Mouse (Mus musculus) CD4-positive, CD25-positive, alpha-beta regulatory T cell, adult 4 months (primary cell): ENCODE measurements around the gene Cdh13. TPM values are rescaled to one million over a fixed set of nuclear protein-coding genes. Genes with fewer than 3 reads are reported as not detected.
A peak's percentile ranks its signal among the peaks of the same experiment; 100 is the strongest.
"Not testable (repeated sequence)": the region's sequence is repeated elsewhere in the genome, so short reads cannot be mapped to it uniquely, and the experiment has no call there.

Source experiments
- ATAC-seq: one replicate; pipeline ENCODE4 v1.8.0; 2017
- polyA plus RNA-seq, 2 experiments: library from polyadenylated mRNA; unstranded; fragments of 100-300 nt; shearing (Covaris generic); gene quantifications; one replicate each; pipeline ENCODE4 v1.2.1; 2017

The Cdh13 gene
- polyA plus RNA-seq, 2 experiments from 2014 or later: 0.25 to 0.31 TPM

DNA sequence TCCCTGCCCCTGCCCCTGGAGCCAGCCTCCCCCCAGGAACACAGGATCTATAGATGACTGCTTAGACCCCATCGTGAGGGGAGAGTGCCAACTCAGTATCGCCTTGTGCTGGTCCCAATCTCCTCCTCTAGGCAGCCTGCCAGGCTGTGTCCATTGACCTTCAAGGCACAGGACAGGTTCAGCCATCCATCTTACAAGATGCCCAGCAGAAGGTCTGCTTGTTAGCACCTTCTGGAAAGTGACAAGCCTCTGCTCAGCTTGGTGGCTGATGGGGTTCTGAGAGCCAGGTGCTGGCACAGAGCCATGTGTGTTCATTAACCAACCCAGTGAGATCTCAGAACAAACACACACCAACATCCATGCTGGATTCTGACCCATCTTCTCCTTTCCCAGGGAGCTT is 998.2 kb downstream of the Cdh13 start:
- ATAC-seq: no peak

DNA sequence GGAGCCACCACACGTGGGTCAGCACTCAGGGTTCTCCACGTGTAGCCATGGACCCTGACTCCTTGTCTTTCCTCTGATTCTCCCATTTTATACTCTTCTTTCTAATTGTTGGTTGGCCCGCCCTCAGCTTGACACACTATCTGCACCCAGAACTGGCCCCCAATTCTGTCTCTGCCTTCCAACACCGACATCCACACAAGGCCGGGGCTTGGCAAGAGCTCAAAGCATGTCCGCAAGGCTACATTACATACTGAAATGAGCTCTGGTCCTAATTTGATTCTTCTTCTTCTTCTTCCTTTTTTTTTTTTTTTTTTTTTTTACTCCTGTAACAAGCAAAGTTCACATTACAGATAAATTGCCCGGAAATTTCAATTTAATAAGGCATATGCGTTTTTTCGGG is 1001.0 kb downstream of the Cdh13 start:
- ATAC-seq: no peak

DNA sequence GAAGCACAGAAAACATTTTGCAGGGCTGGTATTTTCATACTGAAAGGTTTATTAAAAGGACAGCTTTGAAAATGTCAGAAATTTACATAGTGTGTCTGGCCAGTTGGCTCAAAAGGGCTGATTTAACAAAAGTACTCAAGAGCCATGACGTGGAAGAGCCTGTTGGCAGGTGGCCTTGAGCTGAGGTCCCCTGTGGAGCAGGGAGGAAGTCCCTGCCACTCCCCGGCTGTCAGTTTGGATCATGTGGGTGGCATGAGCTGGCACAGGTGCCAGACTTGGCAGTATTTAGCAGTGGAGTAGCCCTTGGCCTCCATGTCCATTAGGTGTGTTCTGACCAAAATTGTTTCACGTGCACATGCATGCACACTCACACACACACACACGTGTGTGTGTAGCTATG is 1001.4 kb downstream of the Cdh13 start:
- ATAC-seq: no peak

DNA sequence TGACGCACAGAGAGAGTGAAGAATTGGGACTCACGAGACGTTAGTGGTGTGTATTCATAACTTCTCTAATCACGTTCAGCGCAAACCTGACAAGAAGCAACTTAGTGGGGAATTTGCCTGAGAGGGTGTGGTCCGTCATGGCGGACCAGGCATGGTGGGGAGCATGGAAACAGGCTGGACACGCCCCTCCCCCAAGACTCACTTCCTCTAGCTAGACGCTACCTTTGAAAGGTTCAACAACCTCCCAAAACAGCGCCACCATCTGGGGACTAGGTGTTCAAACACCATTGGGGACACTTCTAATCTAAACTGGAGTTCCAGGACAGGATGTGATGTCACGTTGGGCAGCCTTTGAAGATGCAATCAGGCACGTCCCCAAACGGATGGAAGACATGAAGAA is 1011.9 kb downstream of the Cdh13 start:
- no peak for ATAC-seq

DNA sequence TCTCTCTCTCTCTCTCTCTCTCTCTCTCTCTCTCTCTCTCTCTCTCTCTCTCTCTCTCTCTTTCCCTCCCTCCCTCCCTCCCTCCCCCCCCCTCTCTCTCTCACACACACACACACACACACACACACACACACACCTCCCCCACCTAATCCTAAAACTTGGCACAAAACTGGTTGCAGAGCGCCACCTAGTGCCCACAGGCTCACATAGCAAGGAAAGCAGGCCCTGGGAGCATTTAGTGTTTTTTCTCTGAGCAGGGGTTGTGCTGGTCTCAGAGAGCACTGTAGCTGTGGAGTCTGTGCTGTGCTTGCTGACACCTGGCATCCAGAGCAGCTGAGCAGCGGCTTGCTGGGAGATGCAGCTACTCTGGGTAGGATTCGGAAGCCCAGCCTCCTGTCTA is 1014.2 kb downstream of the Cdh13 start:
- not testable (repeated sequence) for ATAC-seq

DNA sequence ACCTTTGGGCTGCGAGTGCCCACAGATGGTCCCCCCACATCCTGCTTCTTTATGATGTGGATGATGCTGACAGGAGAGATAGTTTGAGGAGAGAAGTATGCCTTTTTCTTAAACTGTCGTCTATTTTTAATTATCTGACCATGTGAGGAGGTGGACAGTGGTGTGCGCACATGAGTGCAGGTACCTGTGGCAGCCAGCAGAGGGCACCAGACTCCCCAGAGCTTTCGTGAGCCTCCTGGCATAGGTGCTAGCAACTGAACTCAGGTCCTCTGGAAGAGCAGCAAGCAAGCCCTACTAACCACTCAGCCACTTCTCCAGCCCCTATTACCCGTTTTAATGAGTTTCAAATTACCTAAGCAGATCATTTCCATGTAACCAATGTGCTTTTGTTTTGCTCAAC is 1016.8 kb downstream of the Cdh13 start:
- ATAC-seq: no peak

DNA sequence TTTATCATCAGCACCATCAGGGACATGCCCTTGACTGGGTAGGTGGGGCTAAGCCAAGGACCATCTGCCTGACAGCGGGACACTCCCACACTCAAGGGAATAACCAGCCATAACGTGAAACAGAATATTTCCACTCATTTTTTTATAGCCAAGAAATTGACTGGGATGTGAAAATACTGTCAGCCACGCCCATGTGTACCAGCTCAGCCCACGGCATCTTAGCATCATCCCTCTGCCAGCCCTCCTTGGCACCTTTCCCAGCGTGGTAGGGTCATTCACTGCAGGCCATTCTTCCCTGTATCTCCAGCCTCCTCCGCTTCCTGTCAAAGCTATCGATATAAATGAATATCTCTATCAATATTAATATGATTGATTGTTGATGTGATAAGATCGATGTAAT is 1020.7 kb downstream of the Cdh13 start:
- no peak for ATAC-seq

DNA sequence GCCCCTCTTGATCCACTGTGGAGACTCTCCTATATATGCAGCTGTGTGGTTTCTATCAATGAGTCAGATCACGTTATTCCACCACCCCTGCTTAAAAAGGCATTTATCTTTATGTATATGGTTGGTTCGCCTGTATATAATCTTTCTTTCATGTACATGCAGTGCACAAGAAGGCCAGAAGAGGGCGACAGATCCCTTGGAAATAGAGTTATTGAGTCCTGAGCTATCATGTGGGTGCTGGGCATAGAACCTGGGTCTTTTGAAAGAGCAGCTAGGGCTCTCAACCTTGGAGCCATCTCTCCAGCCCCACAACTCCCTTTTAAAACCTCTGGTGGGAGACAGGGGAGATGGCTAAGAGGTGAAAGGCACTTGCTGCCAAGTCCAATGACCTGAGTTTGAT is 1027.9 kb downstream of the Cdh13 start:
- no peak for ATAC-seq

DNA sequence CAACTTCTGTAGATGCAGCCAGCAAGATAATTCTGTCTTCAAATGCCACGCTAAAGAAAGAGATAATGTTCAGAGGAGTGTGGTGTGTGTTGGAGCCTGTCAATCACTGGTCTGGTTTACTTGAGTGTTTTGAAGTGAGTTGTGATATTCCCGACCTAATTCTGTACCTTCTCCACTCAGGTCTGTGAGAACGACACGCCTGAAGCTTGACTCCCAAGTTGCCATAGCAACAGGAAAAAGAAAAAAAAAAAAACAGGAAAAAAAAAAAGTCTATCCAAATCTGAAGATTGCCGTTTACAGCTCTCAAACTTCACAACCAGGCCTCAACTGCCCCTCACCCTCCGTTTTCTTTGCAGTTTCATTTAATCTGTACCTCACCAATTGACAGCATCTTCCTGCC is 1039.7 kb downstream of the Cdh13 start:
- no peak for ATAC-seq

DNA sequence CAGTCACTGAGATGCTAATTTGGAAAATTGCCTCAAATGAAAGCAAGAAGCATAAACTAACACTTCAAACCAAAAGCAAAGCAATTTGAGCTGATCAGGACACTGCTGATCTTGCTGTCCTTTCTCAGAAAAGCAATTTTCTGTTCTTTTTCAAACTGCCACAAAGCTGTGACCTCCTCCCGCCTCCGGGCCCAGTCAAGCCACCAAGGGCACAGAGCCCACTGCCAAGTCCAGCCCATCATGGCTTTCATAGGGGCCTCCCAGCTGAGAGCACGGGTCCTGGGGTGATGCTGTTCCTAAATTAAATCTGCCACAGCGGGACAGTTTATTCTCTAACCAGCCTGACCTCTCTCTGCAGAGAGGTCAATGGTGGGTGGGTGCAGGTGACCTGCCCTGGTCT is 1056.0 kb downstream of the Cdh13 start:
- no peak for ATAC-seq

DNA sequence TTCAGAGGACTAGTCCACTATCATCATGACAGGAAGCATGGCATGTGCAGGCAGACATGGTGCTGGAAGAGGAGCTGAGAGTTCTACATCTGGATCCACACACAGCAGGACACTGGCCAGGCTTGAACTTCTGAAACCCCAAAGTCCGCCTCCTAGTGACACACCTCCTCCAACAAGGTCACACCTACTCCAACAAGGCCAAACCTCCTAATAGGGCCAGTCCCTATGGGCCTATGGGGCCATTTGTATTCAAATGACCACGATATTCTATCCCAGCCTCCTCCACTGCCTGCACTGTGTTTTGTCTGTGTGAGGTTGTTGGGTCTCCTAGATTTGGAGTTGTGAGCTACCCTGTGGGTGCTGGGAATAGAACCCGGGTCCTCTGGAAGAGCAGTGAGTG is 1060.1 kb downstream of the Cdh13 start:
- ATAC-seq: no peak

DNA sequence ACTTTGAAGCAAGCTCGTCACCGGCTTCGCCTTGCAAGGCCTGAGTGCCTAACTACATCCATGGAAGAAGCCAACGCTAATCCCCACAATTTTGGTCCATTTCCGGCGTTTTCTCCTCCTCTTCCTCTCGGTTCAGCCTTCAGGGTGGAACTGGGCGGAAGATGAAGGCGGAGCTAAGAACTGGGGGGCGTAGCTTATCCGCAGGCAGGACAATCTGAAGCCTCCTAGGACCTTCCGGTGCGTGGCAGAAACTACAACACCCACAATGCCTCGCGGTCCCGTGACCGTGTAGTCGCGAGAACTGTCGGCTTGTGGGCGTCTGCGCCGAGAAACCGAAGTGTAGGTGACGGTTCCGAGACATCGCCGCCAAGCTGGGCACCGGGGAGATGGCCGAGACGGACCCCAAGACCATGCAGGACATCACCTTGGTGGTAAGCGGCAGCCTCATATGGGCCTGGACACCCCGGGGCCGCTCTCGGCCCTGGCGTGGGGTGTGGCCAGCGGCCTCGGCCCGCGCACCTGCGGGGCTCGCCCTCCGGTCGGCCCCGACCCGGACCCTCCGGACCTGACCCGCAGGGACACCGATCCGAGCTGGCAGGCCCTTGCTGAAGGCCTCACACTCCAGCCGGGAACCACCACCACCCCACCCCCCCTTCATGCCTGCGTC is 1060.8 kb downstream of the Cdh13 start, which contains the start of gene Hsbp1:
Gene Hsbp1 (plus strand): TSS at position 299 of the 667 bp plus-strand sequence.
- ATAC-seq: peak; percentile 97

DNA sequence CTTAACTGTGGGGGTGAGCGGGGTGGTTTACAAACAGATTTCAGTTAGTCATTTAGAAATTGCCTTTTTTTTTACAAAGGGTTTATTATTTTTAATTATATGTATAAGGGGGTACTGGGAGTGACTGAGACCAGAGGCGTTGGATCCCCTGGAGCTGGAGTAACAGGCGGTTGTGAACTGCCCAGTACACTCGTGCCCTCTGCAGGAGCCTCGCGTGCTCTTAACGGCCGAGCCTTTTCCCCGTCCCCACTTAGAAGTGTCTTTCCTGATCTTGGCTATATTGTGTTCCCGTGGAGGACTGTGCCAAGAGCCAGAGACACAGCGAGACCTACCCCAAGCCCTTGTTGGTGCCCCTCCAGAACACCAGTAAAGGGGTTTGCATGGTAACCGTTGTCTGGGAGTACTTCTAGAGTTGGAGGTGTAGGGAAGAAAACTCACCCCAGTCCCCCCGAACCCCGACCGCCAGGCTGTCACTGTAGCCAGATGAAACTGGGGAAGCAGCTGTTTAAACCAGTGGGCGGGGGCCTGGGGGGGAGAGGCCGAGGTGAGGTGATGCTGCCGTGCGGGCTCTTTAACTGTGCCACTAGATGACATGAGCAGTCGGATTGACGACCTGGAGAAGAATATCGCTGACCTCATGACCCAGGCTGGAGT is 1061.6 kb downstream of the Cdh13 start:
- ATAC-seq: no peak

DNA sequence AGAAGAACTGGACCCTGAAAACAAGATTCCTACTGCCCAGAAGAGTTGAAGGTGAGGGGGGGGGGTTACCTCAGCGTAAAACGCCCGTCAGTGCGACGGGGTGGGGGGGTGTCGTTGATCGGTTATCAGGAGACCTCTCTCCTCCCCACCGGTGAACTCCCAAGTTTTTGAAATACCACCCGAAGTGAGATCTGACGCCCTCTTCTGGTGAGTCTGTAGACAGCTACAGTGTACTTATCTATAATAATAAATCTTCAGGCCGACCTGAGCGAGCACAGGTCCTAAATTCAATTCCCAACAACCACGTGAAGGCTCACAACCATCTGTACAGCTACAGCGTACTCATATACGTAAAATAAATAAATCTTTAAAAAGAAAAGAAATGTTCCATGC is 1062.1 kb downstream of the Cdh13 start:
- ATAC-seq: no peak

DNA sequence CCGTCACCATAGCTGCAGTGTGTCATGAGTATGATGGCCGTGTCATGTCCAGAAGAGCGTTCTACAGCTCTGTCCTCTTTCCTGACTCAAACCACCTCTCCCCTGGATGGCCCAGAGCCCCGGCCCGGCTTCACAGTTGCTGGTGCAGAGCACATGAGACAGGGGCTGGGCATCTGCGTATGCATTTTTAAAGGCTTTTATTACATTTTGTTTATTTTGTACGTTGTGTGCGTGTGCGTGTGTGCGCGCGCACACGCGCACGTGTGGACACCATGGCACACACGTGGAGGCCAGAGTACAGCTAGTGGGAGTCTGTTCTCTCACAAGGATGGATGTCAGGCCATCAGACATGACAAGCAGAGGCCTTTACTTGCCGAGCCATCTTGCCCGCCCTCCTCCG is 1068.1 kb downstream of the Cdh13 start:
- ATAC-seq: no peak

DNA sequence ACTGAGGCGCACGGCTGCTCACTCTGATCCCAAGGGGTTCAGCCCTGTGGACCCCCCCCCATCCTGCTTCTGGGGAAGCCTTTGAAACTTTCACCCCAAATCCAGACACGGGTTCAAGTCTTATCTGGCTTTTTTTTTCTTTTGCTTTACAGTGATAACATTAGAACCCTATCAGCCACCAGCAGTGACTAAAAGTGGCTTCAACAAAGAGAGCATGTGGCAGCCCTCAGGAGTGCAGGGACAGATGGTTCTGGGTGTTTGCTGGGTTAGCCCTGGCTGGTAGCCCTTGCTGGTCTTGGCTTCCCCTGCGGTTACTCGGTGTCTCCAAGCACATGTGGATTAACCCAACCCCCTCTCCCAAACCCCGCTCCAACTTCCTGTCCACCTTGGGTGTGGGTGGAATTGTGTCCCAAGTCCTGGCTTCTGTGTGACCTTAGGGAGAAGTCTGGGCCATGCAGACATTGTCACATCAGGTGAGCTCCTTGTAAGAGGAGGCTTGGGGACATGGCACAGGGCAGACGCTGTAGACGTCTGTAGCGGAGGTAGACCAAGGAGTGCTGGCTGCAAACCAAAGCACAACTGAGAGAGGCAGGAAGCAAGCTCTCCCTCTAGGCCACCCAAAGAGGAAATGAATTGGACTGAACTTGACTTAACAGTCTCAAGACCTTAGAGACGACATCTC is 1069.6 kb downstream of the Cdh13 start:
- peak; percentile 71 for ATAC-seq

DNA sequence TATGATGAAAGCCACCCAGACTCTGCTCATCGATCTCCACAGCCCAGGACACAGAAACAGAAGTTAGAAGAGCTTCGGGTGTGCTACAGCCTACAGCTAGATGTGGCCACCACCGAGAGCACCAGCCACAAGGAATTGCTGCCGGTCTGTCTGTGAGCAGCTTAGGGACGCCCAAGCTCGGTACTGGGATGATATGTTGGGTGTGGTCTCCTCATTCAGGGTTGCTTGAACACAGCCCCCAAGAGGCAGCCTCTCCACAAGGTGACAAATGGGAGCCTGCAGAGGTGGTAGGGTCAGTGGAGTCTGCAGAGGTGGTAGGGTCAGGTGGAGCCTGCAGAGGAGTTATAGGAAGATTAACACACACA is 1070.1 kb downstream of the Cdh13 start:
- no peak for ATAC-seq

DNA sequence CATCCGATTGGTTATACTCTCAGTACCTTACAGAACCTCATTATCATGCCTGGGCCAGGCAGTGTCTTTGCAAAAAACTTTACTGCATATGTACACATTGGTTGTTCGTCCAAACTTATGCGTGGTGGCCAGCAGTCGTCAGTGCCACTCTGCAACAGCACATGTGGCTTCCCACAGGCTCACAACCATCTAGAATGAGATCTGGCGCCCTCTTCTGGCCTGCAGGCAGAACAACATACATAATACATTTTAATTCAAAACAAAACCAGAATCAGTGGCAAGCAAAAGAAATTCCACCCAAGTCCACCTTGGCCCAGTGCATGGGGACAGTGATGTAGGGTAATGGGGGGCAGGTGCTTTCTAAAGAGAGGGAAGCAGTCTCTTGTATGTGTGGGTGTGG is 1073.1 kb downstream of the Cdh13 start:
- ATAC-seq: not testable (repeated sequence)

DNA sequence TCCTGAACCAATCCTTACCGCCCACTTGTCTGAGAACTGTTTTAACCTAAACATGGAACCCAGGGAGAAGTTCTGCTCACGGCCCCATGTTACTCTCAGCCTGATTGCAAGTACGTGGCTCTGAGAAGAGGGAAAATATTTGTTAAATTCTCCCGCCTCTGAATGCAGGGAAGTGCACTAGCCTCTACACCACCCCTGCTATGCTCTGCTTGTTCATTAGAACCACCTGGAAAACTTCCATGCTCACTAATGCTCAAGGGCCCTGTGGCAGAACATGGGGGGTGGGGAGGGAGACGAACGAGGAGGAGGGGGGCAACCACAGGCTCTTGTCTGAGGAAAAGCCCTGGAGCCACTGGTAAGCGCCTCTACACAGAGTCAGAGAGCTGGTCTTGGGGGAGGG is 1074.6 kb downstream of the Cdh13 start:
- ATAC-seq: no peak

DNA sequence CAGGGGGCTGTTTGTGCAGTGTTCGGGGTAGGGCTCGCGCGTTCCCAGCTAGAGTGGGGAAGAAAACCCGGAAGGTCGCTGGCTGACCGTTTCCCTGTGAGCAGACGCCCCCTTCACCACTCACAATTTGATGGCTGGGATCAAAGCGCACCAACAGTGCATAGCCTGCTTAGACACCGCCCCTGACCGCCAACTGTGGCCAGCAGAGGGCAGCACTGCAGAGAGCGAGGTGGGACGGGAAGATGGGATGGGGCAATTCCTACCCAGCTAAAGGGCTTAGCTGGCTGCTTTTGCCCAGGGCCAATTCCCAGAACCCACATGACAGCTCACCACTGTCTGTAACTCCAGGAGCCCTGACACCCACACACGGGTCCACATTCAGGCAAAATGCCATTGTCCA is 1075.3 kb downstream of the Cdh13 start:
- no peak for ATAC-seq

DNA sequence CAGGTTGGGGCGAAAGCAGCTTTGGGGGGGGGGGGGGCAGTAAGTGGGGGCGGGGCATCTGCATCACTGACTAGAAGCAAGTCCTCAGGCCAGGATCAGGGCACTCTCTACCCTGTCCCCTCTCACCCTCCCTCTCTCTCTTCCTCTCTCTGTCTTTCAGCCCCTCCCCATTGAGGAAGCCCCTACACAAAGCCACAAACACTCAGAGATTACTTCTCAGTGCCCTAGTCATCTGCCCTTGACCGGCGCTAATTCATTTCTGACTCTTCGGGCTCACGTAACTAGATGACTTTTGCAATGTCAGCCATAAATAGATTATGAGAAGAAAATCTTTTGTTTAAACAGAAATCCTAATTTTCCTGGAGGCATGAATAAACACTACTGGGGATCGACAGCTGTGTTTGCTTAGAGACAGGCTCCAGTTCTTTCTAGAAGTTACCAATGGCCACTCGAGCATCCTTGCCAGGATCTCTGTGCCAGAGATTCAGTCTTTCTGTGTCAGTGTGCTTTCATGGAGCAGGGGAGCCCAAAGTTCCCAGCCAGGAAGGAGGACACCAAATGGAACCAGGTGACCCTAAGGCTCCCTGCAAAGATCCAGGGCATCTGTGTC is 1077.3 kb downstream of the Cdh13 start:
- ATAC-seq: no peak
